Mouse (Mus musculus) midbrain, embryonic 14.5 days (tissue): ENCODE results near the gene Adh4. TPM values are rescaled to one million over a fixed set of nuclear protein-coding genes. Genes with fewer than 3 reads are reported as not detected.

Experiments
- ATAC-seq: fragments of 200-750 bp; cut with Nextera tagmentation; 2 replicates; pipeline ENCODE4 v1.8.0; 2017; ENCODE audit warnings: moderate number of reproducible peaks, moderate library complexity; ENCODE audit not compliant: low FRiP score, low TSS enrichment
- DNase-seq: peaks from one replicate; pipeline ENCODE4 v3.0.0-alpha.2; 2015
- H3K27ac ChIP-seq: fragments of 300-500 bp; sonication (generic); replicated peaks from 2 replicates; pipeline ENCODE4 v1.5.1; 2014; ENCODE audit warnings: mild to moderate bottlenecking, low read depth, low read length, moderate library complexity
- H3K27me3 ChIP-seq: fragments of 300-500 bp; sonication (generic); 2 replicates; pipeline ENCODE4 v1.6.1; 2014; ENCODE audit warnings: low read length, control low read depth, mixed read lengths; ENCODE audit not compliant: control insufficient read depth, insufficient read depth
- H3K36me3 ChIP-seq: fragments of 300-500 bp; sonication (generic); 2 replicates; pipeline ENCODE4 v1.6.1; 2014; ENCODE audit warnings: low read length, control low read depth; ENCODE audit not compliant: control insufficient read depth, insufficient read depth
- H3K4me1 ChIP-seq: fragments of 300-500 bp; sonication (generic); 2 replicates; pipeline ENCODE4 v1.6.1; 2014; ENCODE audit warnings: mild to moderate bottlenecking, antibody characterized with exemption, low read length, control low read depth; ENCODE audit not compliant: control insufficient read depth, insufficient read depth
- H3K4me2 ChIP-seq: fragments of 300-500 bp; sonication (generic); 2 replicates; pipeline ENCODE4 v1.6.1; 2014; ENCODE audit warnings: mild to moderate bottlenecking, low read length, moderate library complexity
- H3K4me3 ChIP-seq: fragments of 300-500 bp; sonication (generic); replicated peaks from 2 replicates; pipeline ENCODE4 v1.5.1; 2014; ENCODE audit warnings: low read depth, low read length
- H3K9ac ChIP-seq: fragments of 300-500 bp; sonication (generic); replicated peaks from 2 replicates; pipeline ENCODE4 v1.6.1; 2014; ENCODE audit warnings: mild to moderate bottlenecking, low read length, moderate library complexity
- H3K9me3 ChIP-seq: fragments of 300-500 bp; sonication (generic); 2 replicates; pipeline ENCODE4 v1.6.1; 2016; ENCODE audit warnings: low read length, control low read depth, mixed read lengths; ENCODE audit not compliant: control insufficient read depth
- WGBS: fragments of 180-500 bp; shearing (Covaris S2); extraction: QIAGEN DNeasy Blood & Tissue Kit; methylation state at CpG from one replicate; pipeline ENCODE4 v1.1.7; 2014; 5-methylcytosine and 5-hydroxymethylcytosine counted together
- polyA plus RNA-seq: library from polyadenylated mRNA; unstranded; fragments of >200 nt; fragmentation: Nextera tagmentation; extraction: Ambion mirVana; gene quantifications from 2 replicates; pipeline ENCODE4 v1.2.1, GENCODE M21; 2014

Gene Adh4
- polyA plus RNA-seq, 1 experiment from 2014 or later: not detected

GRCm38 (mm10) chr3:138471066-138471465 is 55.8 kb downstream of the Adh4 start:
- ATAC-seq: no peak
- DNase-seq: no peak
- peaks cover 64% of the 10 kb centered on the region for H3K36me3 ChIP-seq

GRCm38 (mm10) chr3:138479489-138479888 is 64.2 kb downstream of the Adh4 start:
- 98% methylated on average over 8 of the region's 8 CpGs for WGBS
- Histone ChIP-seq H3K4me1 (no peaks in the 10 kb centered on the region), H3K27me3 (no peaks in the 10 kb centered on the region), H3K4me3 (no peak overlapping the region), H3K9ac (no peak overlapping the region), H3K36me3 (peaks cover 33% of the 10 kb centered on the region), H3K4me2 (no peak overlapping the region), H3K27ac (no peak overlapping the region), H3K9me3 (no peaks in the 10 kb centered on the region)
- DNase-seq: no peak
- ATAC-seq: no peak

More at GRCm38 (mm10) chr3:138471066-138471465, 55.8 kb downstream of the Adh4 start:
- Histone ChIP-seq H3K9me3 (no peaks in the 10 kb centered on the region), H3K4me1 (no peaks in the 10 kb centered on the region), H3K27me3 (no peaks in the 10 kb centered on the region), H3K9ac (no peak overlapping the region), H3K4me2 (no peak overlapping the region), H3K4me3 (no peak overlapping the region), H3K27ac (no peak overlapping the region)
- WGBS: 91% methylated on average over 3 of the region's 3 CpGs

Other genes with a start within 250 kb of the Adh4 start
- not detected in 2 replicates for gene 4930579F01Rik, start 221.6 kb upstream of the Adh4 start, polyA plus RNA-seq
- gene Adh7, start 197.7 kb upstream of the Adh4 start, polyA plus RNA-seq: 1.1 and 1.4 TPM in 2 replicates
- 0.32 and 0.51 TPM in 2 replicates for gene Adh1, start 154.5 kb upstream of the Adh4 start, polyA plus RNA-seq
- gene Adh6a, start 102.2 kb upstream of the Adh4 start, polyA plus RNA-seq: not detected in 2 replicates
- gene Adh6b, start 73.7 kb upstream of the Adh4 start, polyA plus RNA-seq: 0.12 TPM in 1 of 2 replicates, not detected in the other
- gene Adh5, start 27.6 kb downstream of the Adh4 start, polyA plus RNA-seq: 220 and 238 TPM in 2 replicates
- gene Metap1, start 74.0 kb downstream of the Adh4 start, polyA plus RNA-seq: 48.2 and 60.3 TPM in 2 replicates
- gene Eif4e, start 110.7 kb downstream of the Adh4 start, polyA plus RNA-seq: 335 and 356 TPM in 2 replicates